Mouse (Mus musculus): ENCODE measurements at regions not wholly inside any gene's neighbourhood (a gene's known extent, or its start where the extent isn't known, plus 50 kb on each side); places are given as distances from the start of the nearest gene placed in this dataset.

- CTCF ChIA-PET, result no interaction called here
- POLR2A ChIA-PET, result interaction anchor here in 1 of 4 experiments (0.5 to 1.0 kb wide), 2 partner anchors 33 to 94 kb away, joined by 3 to 4 read pairs; no protein-coding TSS in a partner anchor
Measured at GRCm38 (mm10) chr9:46757005-46757672, 241.4 kb upstream of the Gm4791 start.

- POLR2A ChIA-PET, result interaction anchor here in 1 of 4 experiments (0.6 to 0.7 kb wide), 2 partner anchors 469 to 899 kb away, joined by 3 to 4 read pairs; no protein-coding TSS in a partner anchor
- CTCF ChIA-PET, result no interaction called here
Measured at GRCm38 (mm10) chr9:46751981-46752380, 246.6 kb upstream of the Gm4791 start.

GRCm38 (mm10) chr9:46749441-46749840, 249.1 kb upstream of the Gm4791 start:
- CTCF ChIA-PET, result no interaction called here
- POLR2A ChIA-PET, result no interaction called here

- ChIA-PET POLR2A (interaction anchor here in 2 of 4 experiments (0.7 to 2.0 kb wide), 2 partner anchors 10 to 139 kb away, joined by 3 to 10 read pairs; no protein-coding TSS in a partner anchor), CTCF (interaction anchor here in 1 of 4 experiments (0.7 kb wide), 1 partner anchor 10 kb away, joined by 3 read pairs; no protein-coding TSS in a partner anchor)
Measured at GRCm38 (mm10) chr9:46746266-46746665, 252.3 kb upstream of the Gm4791 start.

DNA sequence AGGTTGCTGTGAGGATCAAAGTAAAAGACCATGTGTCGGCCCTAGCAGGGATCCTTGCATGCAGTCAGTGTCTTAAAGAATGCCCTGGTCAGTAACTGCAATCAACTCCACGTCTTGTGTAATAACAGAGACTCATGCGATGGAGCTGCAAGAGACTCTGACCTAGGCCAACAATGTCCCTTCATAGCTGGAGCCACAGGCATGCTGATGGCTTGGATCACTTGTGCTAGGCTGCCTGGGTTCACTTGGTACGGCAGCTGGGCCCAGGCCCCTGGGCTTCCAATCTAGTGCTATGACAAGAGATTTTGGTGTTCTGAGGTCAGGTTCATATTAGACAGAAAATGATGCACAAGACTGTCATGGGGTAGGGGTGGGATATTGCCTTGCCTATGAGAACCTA, 258.0 kb upstream of the Gm4791 start:
- ChIA-PET POLR2A (no interaction called here), CTCF (interaction anchor here in 2 of 4 experiments (0.6 to 1.0 kb wide), 2 partner anchors 350 to 1150 kb away, joined by 4 read pairs; no protein-coding TSS in a partner anchor)

DNA sequence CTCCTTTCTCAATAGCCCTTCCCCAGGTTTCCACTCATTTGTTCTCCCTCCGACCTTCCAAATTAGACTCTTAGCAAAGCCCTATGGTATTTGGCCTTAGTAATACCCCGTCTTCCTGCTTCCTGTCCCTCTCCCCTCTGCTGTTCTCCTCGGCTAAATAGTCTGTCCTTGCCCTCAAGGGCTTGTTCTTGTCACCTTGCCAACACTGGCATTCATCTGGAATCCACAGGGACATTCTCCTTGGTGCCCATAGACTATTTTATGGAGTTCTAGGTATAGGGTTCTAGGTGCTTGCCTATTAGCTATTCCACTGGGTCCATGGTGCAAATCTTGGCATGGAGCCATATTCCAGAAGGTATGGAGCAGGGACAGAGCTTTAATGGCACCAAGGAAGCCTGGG, 259.2 kb upstream of the Gm4791 start:
- CTCF ChIA-PET, result no interaction called here

DNA sequence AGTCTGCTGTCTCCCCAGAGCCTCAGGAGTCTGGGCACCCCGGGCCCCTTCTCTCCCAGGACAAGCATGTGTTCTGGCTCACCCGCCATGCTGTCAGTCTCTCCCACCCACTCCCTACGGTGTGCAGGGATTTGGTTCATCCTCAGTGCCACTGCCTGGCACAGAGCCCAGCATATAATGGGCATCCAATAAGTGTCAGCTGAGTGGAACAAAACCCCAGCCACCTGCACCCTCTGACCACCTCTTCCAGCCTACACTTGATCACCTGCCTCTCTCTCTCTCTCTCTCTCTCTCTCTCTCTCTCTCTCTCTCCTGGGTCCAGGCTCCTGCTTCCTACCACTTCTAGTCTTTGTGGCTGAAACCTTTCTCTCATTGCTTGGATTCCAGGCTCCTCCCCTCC, 259.9 kb upstream of the Gm4791 start:
- ChIA-PET CTCF (no interaction called here), POLR2A (no interaction called here)

More for the DNA sequence above, 259.2 kb upstream of the Gm4791 start:
- POLR2A ChIA-PET, result no interaction called here

GRCm38 (mm10) chr9:46738056-46738455, 260.5 kb upstream of the Gm4791 start:
- ChIA-PET CTCF (interaction anchor here in 1 of 4 experiments (0.5 kb wide), 1 partner anchor 970 kb away, joined by 3 read pairs; no protein-coding TSS in a partner anchor), POLR2A (no interaction called here)

DNA sequence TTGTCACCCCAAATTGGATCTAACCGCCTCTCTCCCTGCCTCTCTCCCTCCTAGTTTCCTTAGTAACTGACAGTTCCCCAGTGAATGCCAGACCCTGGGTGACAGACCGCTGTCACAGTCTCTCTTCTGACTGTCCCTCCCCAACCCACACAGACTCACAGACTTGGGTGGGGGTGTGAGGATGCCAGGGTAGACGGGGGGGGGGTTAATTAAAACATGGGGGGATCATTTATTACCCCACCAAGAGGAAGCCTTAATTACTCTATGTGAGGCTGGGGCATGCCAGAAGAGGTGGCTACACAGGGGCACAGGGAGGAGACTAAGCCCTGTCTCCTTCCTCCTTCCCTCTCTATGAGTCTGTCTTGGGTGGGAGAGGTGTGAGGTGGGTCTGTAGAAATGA, 261.1 kb upstream of the Gm4791 start:
- ChIA-PET CTCF (interaction anchor here in 1 of 4 experiments (0.8 kb wide), 1 partner anchor 336 kb away, joined by 3 read pairs; no protein-coding TSS in a partner anchor), POLR2A (no interaction called here)

DNA sequence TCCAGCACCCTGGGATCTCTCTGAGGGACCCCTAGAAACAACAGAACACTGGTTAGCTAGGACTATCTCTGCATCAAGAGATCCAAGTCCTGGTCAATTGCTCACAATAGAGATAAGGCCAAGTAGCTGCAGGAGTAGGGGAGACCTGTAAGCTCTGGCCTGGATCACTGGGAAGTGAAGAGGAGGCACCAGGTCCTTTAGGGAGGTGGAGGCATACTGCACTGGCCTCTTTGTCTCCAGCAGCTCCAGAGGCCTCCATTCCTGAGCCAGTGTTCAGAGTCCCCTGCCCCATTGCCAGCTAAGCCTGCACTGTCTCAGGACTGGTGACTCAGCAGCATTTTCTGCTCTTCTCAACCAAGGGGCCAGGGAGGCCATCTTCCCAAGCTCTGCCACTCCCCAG, 262.3 kb upstream of the Gm4791 start:
- ChIA-PET POLR2A (interaction anchor here in 1 of 4 experiments (0.6 to 0.8 kb wide), 2 partner anchors 9 to 1092 kb away, joined by 6 to 10 read pairs; no protein-coding TSS in a partner anchor), CTCF (interaction anchor here (0.5 to 1.4 kb wide), 27 partner anchors 10 to 1279 kb away, joined by 3 to 15 read pairs (median 3); no protein-coding TSS in a partner anchor)

DNA sequence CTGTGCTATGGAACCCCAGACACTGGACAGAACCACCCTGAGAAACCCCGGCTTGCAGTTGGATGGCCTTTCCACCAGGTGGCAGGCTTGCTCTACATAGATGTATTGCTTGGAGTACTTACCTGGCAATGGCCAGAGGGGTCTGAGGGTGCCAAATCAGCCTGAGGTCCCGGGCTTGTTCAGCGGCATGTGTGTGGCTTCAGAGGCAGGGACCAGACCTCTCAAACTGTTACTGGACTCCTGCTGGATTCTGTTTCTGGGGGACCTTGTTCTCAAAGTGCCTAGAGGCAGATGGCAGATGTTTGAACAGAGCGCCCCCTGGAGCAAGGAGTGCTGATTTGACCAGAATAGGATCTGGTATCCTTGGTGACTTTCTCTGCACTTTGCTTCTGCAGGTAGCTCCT, 262.9 kb upstream of the Gm4791 start:
- POLR2A ChIA-PET, result interaction anchor here in 1 of 4 experiments (0.6 kb wide), 1 partner anchor 1093 kb away, joined by 6 read pairs; no protein-coding TSS in a partner anchor
- CTCF ChIA-PET, result interaction anchor here (0.5 to 1.4 kb wide), 23 partner anchors 11 to 517 kb away, joined by 3 to 15 read pairs (median 3); no protein-coding TSS in a partner anchor

GRCm38 (mm10) chr9:46728465-46728864, 270.1 kb upstream of the Gm4791 start:
- POLR2A ChIA-PET, result interaction anchor here in 1 of 4 experiments (0.6 kb wide), 1 partner anchor 1897 kb away, joined by 3 read pairs; no protein-coding TSS in a partner anchor
- CTCF ChIA-PET, result no interaction called here

- POLR2A ChIA-PET, result interaction anchor here in 1 of 4 experiments (0.7 kb wide), 1 partner anchor 33 kb away, joined by 4 read pairs; no protein-coding TSS in a partner anchor
- CTCF ChIA-PET, result interaction anchor here in 1 of 4 experiments (0.6 kb wide), 1 partner anchor 65 kb away, joined by 3 read pairs; no protein-coding TSS in a partner anchor
Measured at GRCm38 (mm10) chr9:46724231-46724630, 274.3 kb upstream of the Gm4791 start.

- POLR2A ChIA-PET, result no interaction called here
Measured at GRCm38 (mm10) chr9:46713415-46713814, 285.1 kb upstream of the Gm4791 start.

DNA sequence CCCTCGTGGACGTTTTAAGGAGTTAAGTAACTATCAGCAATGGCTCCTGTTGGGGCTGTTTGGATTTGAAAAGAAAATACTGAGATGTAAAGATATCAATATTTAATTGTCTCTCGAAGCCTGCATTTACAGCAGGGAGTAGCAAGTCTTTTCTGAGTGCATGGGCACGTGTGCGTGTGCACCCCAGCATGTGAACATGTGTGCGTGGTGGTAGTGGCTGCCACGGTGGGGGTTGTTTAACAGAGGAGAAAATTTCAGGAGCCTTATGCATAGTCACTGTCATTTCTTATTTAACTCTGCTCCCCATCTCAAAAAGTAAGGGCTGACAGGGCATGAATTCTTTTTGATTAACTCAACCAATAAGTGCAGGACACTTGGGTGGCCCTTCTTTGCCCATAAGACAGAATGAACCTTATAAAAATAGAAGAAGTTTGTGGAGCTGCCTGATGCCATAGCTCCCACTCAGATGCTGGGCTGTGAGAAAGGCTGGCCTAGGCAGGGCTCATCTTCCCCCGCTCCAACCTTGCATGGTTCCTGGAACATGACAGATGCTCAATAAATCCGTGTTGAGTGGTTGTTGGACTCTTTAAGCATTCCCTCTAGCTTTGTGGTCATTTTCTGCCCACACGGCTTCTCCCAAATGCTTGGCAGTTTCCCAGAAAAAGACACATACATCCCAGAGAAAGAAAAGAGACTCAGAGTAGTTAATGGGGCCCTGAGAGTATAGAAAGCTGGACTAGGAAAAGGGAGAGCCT, 294.2 kb upstream of the Gm4791 start:
- CTCF ChIA-PET, result interaction anchor here in 1 of 4 experiments (0.8 kb wide), 1 partner anchor 32 kb away, joined by 3 read pairs; no protein-coding TSS in a partner anchor
- POLR2A ChIA-PET, result interaction anchor here in 3 of 4 experiments (0.5 to 1.3 kb wide), 3 partner anchors 14 to 1158 kb away, joined by 3 to 4 read pairs (median 3); no protein-coding TSS in a partner anchor

More at GRCm38 (mm10) chr9:46713415-46713814, 285.1 kb upstream of the Gm4791 start:
- CTCF ChIA-PET, result no interaction called here

DNA sequence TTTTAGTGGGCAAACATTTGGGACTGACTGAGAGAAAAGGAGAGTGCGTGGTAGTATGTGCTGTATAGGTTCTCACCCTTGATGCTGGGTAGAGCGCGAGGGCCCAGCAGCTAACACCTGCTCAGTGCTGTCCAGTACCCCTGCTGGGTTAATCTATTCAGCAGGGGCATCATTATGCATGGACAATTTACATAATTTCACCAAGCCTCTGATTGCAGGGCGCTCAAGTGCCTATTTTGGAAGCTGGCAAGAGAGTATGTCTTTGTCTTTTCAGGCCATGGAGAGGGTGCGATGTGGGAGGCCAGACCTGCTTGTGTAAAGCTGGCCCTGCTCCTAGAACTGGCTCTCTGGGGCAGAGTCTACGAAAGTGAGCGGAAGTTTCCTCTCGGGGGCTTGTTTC, 294.9 kb upstream of the Gm4791 start:
- ChIA-PET POLR2A (interaction anchor here in 2 of 4 experiments (1.3 kb wide), 2 partner anchors 13 to 14 kb away, joined by 3 to 4 read pairs; no protein-coding TSS in a partner anchor), CTCF (interaction anchor here in 1 of 4 experiments (0.8 kb wide), 1 partner anchor 32 kb away, joined by 3 read pairs; no protein-coding TSS in a partner anchor)

- ChIA-PET POLR2A (interaction anchor here in 2 of 4 experiments (0.5 to 1.5 kb wide), 8 partner anchors 10 to 365 kb away, joined by 3 to 4 read pairs (median 3); no protein-coding TSS in a partner anchor), CTCF (interaction anchor here in 2 of 4 experiments (0.6 to 1.5 kb wide), 6 partner anchors 33 to 1409 kb away, joined by 3 to 5 read pairs (median 3); no protein-coding TSS in a partner anchor)
Measured at GRCm38 (mm10) chr9:46702901-46703636, 295.5 kb upstream of the Gm4791 start.
